Mouse (Mus musculus): ENCODE measurements around the gene 2300009A05Rik.

Gene 2300009A05Rik

GRCm38 (mm10) chr9:63346029-63346428 lies 53.0 kb downstream of the 2300009A05Rik start:
- DNase-seq = no peak
